In genomic region chr4:134401856-134402570, GRCm38 (mm10) we compare ENCODE assay signal across 8 mouse cellular contexts. TPM values are rescaled to one million over a fixed set of nuclear protein-coding genes. Genes with fewer than 3 reads are reported as not detected.
A peak's percentile ranks its signal among the peaks of the same experiment; 100 is the strongest.
DNase-seq lines count a peak whose midpoint lies in the region; ATAC-seq and TF ChIP-seq lines count a peak whose summit lies in the region.

No protein-coding gene starts in this region.

- no peak overlapping the region for H3K9ac ChIP-seq in kidney, postnatal 0 days (ENCODE audit: low read depth, low read length)
- no peak overlapping the region for H3K9ac ChIP-seq in hindbrain, embryonic 13.5 days
- H3K9ac ChIP-seq in midbrain, embryonic 11.5 days (ENCODE audit: low read length): no peak overlapping the region

- ATAC-seq in kidney, postnatal 0 days (replicated peaks; ENCODE audit: low FRiP score, low read depth): no peak
- peak; percentile 47 for ATAC-seq in hindbrain, embryonic 13.5 days (ENCODE audit: low FRiP score)
- ATAC-seq in midbrain, embryonic 11.5 days (ENCODE audit: low FRiP score): 0 out of 2 replicates have a peak, but pooled peaks have one; percentile 34

- no peak overlapping the region for H3K27ac ChIP-seq in kidney, postnatal 0 days
- no peak overlapping the region for H3K27ac ChIP-seq in bone marrow, adult 2 months (ENCODE audit: control insufficient read depth, insufficient read depth, low read depth, low read length, poor library complexity)
- peak overlapping the region; percentile 80 for H3K27ac ChIP-seq in hindbrain, embryonic 13.5 days
- H3K27ac ChIP-seq in midbrain, embryonic 11.5 days (ENCODE audit: low read depth, low read length): no peak overlapping the region

- no peaks in the 10 kb centered on the region for H3K9me3 ChIP-seq in kidney, postnatal 0 days (replicated peaks; ENCODE audit: low read length)
- no peaks in the 10 kb centered on the region for H3K9me3 ChIP-seq in hindbrain, embryonic 13.5 days
- H3K9me3 ChIP-seq in midbrain, embryonic 11.5 days (ENCODE audit: control insufficient read depth, low read length): no peaks in the 10 kb centered on the region

- H3K4me2 ChIP-seq in kidney, postnatal 0 days (ENCODE audit: low read length): peak overlapping the region; percentile 53
- peak overlapping the region; percentile 65 for H3K4me2 ChIP-seq in hindbrain, embryonic 13.5 days
- H3K4me2 ChIP-seq in midbrain, embryonic 11.5 days: no peak overlapping the region

- no peak for TF ChIP-seq CTCF in kidney, postnatal 0 days (IDR thresholded peaks at IDR 0.05; ENCODE audit: low read depth)
- no peak for TF ChIP-seq CTCF in bone marrow, adult 2 months (IDR thresholded peaks at IDR 0.05; ENCODE audit: control insufficient read depth, insufficient read depth, low read length)

- no peak for DNase-seq in kidney, postnatal 0 days (ENCODE audit: low spot score)
- DNase-seq in kidney, adult 18-20 months: no peak
- peak; percentile 73 for DNase-seq in midbrain, embryonic 11.5 days (ENCODE audit: low spot score, missing footprints)
- no peak for DNase-seq in natural killer cell, adult 2 months (ENCODE audit: low spot score in 2 of 2)
- DNase-seq in embryo, embryonic 10 days (ENCODE audit: low spot score): no peak
- no peak for DNase-seq in yolk sac, embryonic 10.5 days (ENCODE audit: low spot score)

- 60% methylated on average over 16 of the region's 16 CpGs for WGBS in kidney, postnatal 0 days
- 7% methylated on average over 16 of the region's 16 CpGs for WGBS in bone marrow, adult 2 months
- WGBS in hindbrain, embryonic 13.5 days: 74% methylated on average over 16 of the region's 16 CpGs
- WGBS in midbrain, embryonic 11.5 days: 68% methylated on average over 16 of the region's 16 CpGs

- no peak for TF ChIP-seq POLR2A in bone marrow, adult 2 months (IDR thresholded peaks at IDR 0.05; ENCODE audit: borderline replicate concordance, control insufficient read depth, low read depth, low read length)

- no peak overlapping the region for H3K4me3 ChIP-seq in kidney, postnatal 0 days (replicated peaks; ENCODE audit: low read depth, low read length)
- H3K4me3 ChIP-seq in bone marrow, adult 2 months (replicated peaks; ENCODE audit: control insufficient read depth, low read depth, low read length): peak overlapping the region; percentile 8
- H3K4me3 ChIP-seq in hindbrain, embryonic 13.5 days: peak overlapping the region; percentile 34; the same call in 1 of the 2 replicates
- no peak overlapping the region for H3K4me3 ChIP-seq in midbrain, embryonic 11.5 days (ENCODE audit: low read depth, low read length)

- H3K27me3 ChIP-seq in kidney, postnatal 0 days (ENCODE audit: insufficient read depth, low read length): no peaks in the 10 kb centered on the region
- no peaks in the 10 kb centered on the region for H3K27me3 ChIP-seq in hindbrain, embryonic 13.5 days
- no peaks in the 10 kb centered on the region for H3K27me3 ChIP-seq in midbrain, embryonic 11.5 days (ENCODE audit: control insufficient read depth, insufficient read depth, low read length)

- no peaks in the 10 kb centered on the region for H3K36me3 ChIP-seq in kidney, postnatal 0 days (ENCODE audit: insufficient read depth, low read length)
- no peaks in the 10 kb centered on the region for H3K36me3 ChIP-seq in hindbrain, embryonic 13.5 days
- H3K36me3 ChIP-seq in midbrain, embryonic 11.5 days (ENCODE audit: control insufficient read depth, insufficient read depth, low read length): no peaks in the 10 kb centered on the region

- H3K4me1 ChIP-seq in kidney, postnatal 0 days (replicated peaks; ENCODE audit: insufficient read depth, low read length): 0 out of 2 replicates have a peak, but pooled peaks cover 9% of the 10 kb centered on the region
- H3K4me1 ChIP-seq in bone marrow, adult 2 months (ENCODE audit: control insufficient read depth, insufficient read depth, low read length): peaks cover 12% of the 10 kb centered on the region
- H3K4me1 ChIP-seq in hindbrain, embryonic 13.5 days (replicated peaks): peaks cover 52% of the 10 kb centered on the region
- peaks cover 7% of the 10 kb centered on the region for H3K4me1 ChIP-seq in midbrain, embryonic 11.5 days (ENCODE audit: control insufficient read depth, insufficient read depth, low read length)

RNA-seq across cellular contexts. Expression of gene Pafah2, which starts 5.9 kb away (rescaled TPM):
- polyA plus RNA-seq in kidney, postnatal 0 days (2015; fragmentation: Nextera tagmentation; extraction: Ambion mirVana): 22.7 and 24.4 TPM in 2 replicates
- polyA plus RNA-seq in bone marrow, adult 2 months (2011; ENCODE audit: insufficient read depth, insufficient read length, low replicate concordance, missing spikeins): 5.8 and 8.8 TPM in 2 replicates
- 7.8 TPM in 2 replicates for polyA plus RNA-seq in hindbrain, embryonic 13.5 days (2015; fragmentation: Nextera tagmentation; extraction: Ambion mirVana)
- 8.8 and 10.0 TPM in 2 replicates for polyA plus RNA-seq in midbrain, embryonic 11.5 days (2014; fragmentation: Nextera tagmentation; extraction: Ambion mirVana)

RNA-seq across cellular contexts. Expression of gene Extl1, which starts 18.4 kb away (rescaled TPM):
- polyA plus RNA-seq in kidney, postnatal 0 days (2015; fragmentation: Nextera tagmentation; extraction: Ambion mirVana): 0.70 and 0.86 TPM in 2 replicates
- polyA plus RNA-seq in bone marrow, adult 2 months (2011; ENCODE audit: insufficient read depth, insufficient read length, low replicate concordance, missing spikeins): 0.23 and 3.3 TPM in 2 replicates
- 0.36 and 0.45 TPM in 2 replicates for polyA plus RNA-seq in hindbrain, embryonic 13.5 days (2015; fragmentation: Nextera tagmentation; extraction: Ambion mirVana)
- 0.06 and 0.11 TPM in 2 replicates for polyA plus RNA-seq in midbrain, embryonic 11.5 days (2014; fragmentation: Nextera tagmentation; extraction: Ambion mirVana)

RNA-seq across cellular contexts. Expression of gene Slc30a2, which starts 59.0 kb away (rescaled TPM):
- polyA plus RNA-seq in kidney, postnatal 0 days (2015; fragmentation: Nextera tagmentation; extraction: Ambion mirVana): 0.48 and 0.82 TPM in 2 replicates
- 4.0 TPM in 1 of 2 replicates, not detected in the other for polyA plus RNA-seq in bone marrow, adult 2 months (2011; ENCODE audit: insufficient read depth, insufficient read length, low replicate concordance, missing spikeins)
- polyA plus RNA-seq in hindbrain, embryonic 13.5 days (2015; fragmentation: Nextera tagmentation; extraction: Ambion mirVana): not detected in 2 replicates
- not detected in 2 replicates for polyA plus RNA-seq in midbrain, embryonic 11.5 days (2014; fragmentation: Nextera tagmentation; extraction: Ambion mirVana)

Comparison
In these comparisons a context has a peak if more than half of its experiments do, and no peak if none do; other contexts are left out.
1. H3K4me3 ChIP-seq: peak in bone marrow, adult 2 months (single experiment) and hindbrain, embryonic 13.5 days (single experiment); none in kidney, postnatal 0 days (single experiment) and midbrain, embryonic 11.5 days (single experiment).